Mouse (Mus musculus) intestine, postnatal 0 days (tissue): ENCODE measurements around the gene Phtf2. TPM values are rescaled to one million over a fixed set of nuclear protein-coding genes. Genes with fewer than 3 reads are reported as not detected.

Experiments
- ATAC-seq: fragments of 200-750 bp; cut with Nextera tagmentation; 2 replicates; pipeline ENCODE4 v1.8.0; 2017; ENCODE audit warnings: mild to moderate bottlenecking, moderate TSS enrichment, moderate library complexity
- H3K27ac ChIP-seq: fragments of 300-500 bp; sonication (generic); 2 replicates; pipeline ENCODE4 v1.5.1; 2014; ENCODE audit warnings: mild to moderate bottlenecking, low read depth, low read length, moderate library complexity
- H3K27me3 ChIP-seq: fragments of 300-500 bp; sonication (generic); replicated peaks from 2 replicates; pipeline ENCODE4 v1.6.1; 2014; ENCODE audit warnings: low read length, mixed read lengths; ENCODE audit not compliant: control insufficient read depth, insufficient read depth
- H3K36me3 ChIP-seq: fragments of 300-500 bp; sonication (generic); 2 replicates; pipeline ENCODE4 v1.6.1; 2014; ENCODE audit warnings: mild to moderate bottlenecking, moderate library complexity; ENCODE audit not compliant: control insufficient read depth, insufficient read depth
- H3K4me1 ChIP-seq: fragments of 300-500 bp; sonication (generic); replicated peaks from 2 replicates; pipeline ENCODE4 v1.6.1; 2014; ENCODE audit warnings: antibody characterized with exemption, low read length, mixed read lengths; ENCODE audit not compliant: control insufficient read depth, insufficient read depth
- H3K4me2 ChIP-seq: fragments of 300-500 bp; sonication (generic); replicated peaks from 2 replicates; pipeline ENCODE4 v1.6.1; 2014; ENCODE audit warnings: low read depth, mild to moderate bottlenecking, moderate library complexity
- H3K4me3 ChIP-seq: fragments of 300-500 bp; sonication (generic); 2 replicates; pipeline ENCODE4 v1.5.1; 2014; ENCODE audit warnings: low read depth, low read length
- H3K9ac ChIP-seq: fragments of 300-500 bp; sonication (generic); 2 replicates; pipeline ENCODE4 v1.6.1; 2014; ENCODE audit warnings: mild to moderate bottlenecking, low read depth, low read length
- H3K9me3 ChIP-seq: fragments of 300-500 bp; sonication (generic); 2 replicates; pipeline ENCODE4 v1.6.1; 2016; ENCODE audit warnings: mixed run types; ENCODE audit not compliant: control insufficient read depth
- CTCF ChIP-seq: sonication (generic); IDR thresholded peaks from 2 replicates; pipeline ENCODE4 v1.5.1; 2016; ENCODE audit warnings: low read depth, mild to moderate bottlenecking, control low read depth, antibody characterized with exemption, moderate library complexity
- WGBS: fragments of 180-500 bp; shearing (Covaris S2); extraction: QIAGEN DNeasy Blood & Tissue Kit; methylation state at CpG from one replicate; pipeline ENCODE4 v1.1.7; 2014; 5-methylcytosine and 5-hydroxymethylcytosine counted together
- polyA plus RNA-seq: library from polyadenylated mRNA; unstranded; fragments of >200 nt; fragmentation: Nextera tagmentation; extraction: Ambion mirVana; gene quantifications from 2 replicates; pipeline ENCODE4 v1.2.1, GENCODE M21; 2015

Gene Phtf2
- polyA plus RNA-seq, 1 experiment from 2014 or later = 2.3 TPM

DNA sequence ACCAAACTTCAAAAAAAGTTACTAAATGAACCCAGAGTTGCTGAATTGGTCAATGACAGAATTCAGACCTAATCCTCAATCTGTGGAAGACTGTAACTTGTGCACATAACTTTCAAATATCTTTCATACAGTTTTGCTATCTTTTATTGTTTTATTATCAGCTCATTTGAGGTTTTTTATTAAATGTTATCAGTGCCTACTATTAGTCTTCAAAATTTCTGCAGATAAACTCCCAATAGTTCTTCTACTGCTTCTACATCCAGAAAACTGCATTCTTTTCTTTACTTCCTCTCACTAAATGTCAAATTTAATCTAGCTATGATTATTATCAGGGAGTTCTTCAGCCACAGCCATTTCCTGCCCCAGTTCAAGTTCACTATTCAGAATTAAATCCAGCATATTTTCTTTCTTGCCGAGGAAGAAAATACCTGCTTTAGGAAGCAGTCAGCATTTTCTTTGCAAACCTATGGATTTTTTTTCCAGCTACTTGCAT is 4.9 kb downstream of the Phtf2 start:
- Histone ChIP-seq H3K4me2 (no peak overlapping the region), H3K36me3 (no peaks in the 10 kb centered on the region), H3K4me3 (no peak overlapping the region), H3K27me3 (no peaks in the 10 kb centered on the region), H3K4me1 (no peaks in the 10 kb centered on the region), H3K27ac (no peak overlapping the region), H3K9me3 (no peaks in the 10 kb centered on the region), H3K9ac (no peak overlapping the region)
- TF ChIP-seq CTCF = no peak
- no peak for ATAC-seq
- WGBS = 30% methylated on average over 1 of the region's 1 CpGs

GRCm38 (mm10) chr5:20873146-20873545 is 8.8 kb downstream of the Phtf2 start:
- 75% methylated on average over 1 of the region's 1 CpGs for WGBS
- no peak overlapping the region for H3K4me3 ChIP-seq
- H3K4me2 ChIP-seq = no peak overlapping the region
- ATAC-seq = no peak
- no peak overlapping the region for H3K27ac ChIP-seq
- H3K9ac ChIP-seq = no peak overlapping the region
- no peaks in the 10 kb centered on the region for H3K36me3 ChIP-seq
- H3K9me3 ChIP-seq = no peaks in the 10 kb centered on the region
- no peaks in the 10 kb centered on the region for H3K4me1 ChIP-seq
- no peaks in the 10 kb centered on the region for H3K27me3 ChIP-seq
- no peak for TF ChIP-seq CTCF

DNA sequence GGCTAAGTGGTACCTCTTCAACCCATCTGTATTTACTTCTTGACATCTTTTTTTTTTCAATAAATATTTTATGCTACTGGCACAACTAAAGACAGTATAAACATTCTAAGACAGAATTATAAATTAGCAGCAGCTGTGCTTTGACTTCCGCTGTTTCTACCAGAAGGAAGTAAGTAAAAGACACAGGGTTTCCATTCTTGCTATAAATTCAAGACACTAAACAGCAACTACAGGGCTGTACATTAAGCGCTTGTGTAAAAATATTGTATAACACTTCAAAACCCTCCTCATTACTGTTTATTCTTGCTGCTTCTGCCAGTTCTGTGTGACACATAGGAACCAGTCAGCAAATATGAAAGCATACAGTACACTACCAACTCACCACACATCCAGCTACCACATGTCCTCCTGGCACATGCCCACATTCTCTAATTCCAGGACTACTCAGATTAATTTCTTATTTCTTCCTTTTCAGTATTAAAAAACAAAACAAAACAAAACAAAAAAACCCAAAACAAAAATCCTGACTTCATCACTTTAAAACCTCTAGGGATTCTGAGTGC is 16.6 kb downstream of the Phtf2 start:
- Histone ChIP-seq H3K4me1 (no peaks in the 10 kb centered on the region), H3K4me2 (no peak overlapping the region), H3K4me3 (no peak overlapping the region), H3K27ac (no peak overlapping the region), H3K9ac (no peak overlapping the region), H3K36me3 (no peaks in the 10 kb centered on the region), H3K27me3 (no peaks in the 10 kb centered on the region), H3K9me3 (no peaks in the 10 kb centered on the region)
- 55% methylated on average over 2 of the region's 2 CpGs for whole genome bisulfite sequencing
- no peak for ATAC-seq
- no peak for TF ChIP-seq CTCF

- no peaks in the 10 kb centered on the region for H3K9me3 ChIP-seq
- no peak for ATAC-seq
- H3K36me3 ChIP-seq = no peaks in the 10 kb centered on the region
- H3K4me1 ChIP-seq = no peaks in the 10 kb centered on the region
- H3K9ac ChIP-seq = no peak overlapping the region
- H3K4me3 ChIP-seq = no peak overlapping the region
- no peak overlapping the region for H3K27ac ChIP-seq
- WGBS = 59% methylated on average over 4 of the region's 4 CpGs
- TF ChIP-seq CTCF = no peak
- no peak overlapping the region for H3K4me2 ChIP-seq
- no peaks in the 10 kb centered on the region for H3K27me3 ChIP-seq
These were observed 17.5 kb downstream of the Phtf2 start for GRCm38 (mm10) chr5:20864216-20864969.

GRCm38 (mm10) chr5:20861901-20862300 is 20.0 kb downstream of the Phtf2 start:
- H3K4me3 ChIP-seq = no peak overlapping the region
- H3K9me3 ChIP-seq = no peaks in the 10 kb centered on the region
- no peaks in the 10 kb centered on the region for H3K36me3 ChIP-seq
- WGBS = 94% methylated on average over 2 of the region's 2 CpGs
- no peak for TF ChIP-seq CTCF
- no peak overlapping the region for H3K27ac ChIP-seq
- H3K4me2 ChIP-seq = no peak overlapping the region
- no peak overlapping the region for H3K9ac ChIP-seq
- no peak for ATAC-seq
- H3K4me1 ChIP-seq = no peaks in the 10 kb centered on the region
- no peaks in the 10 kb centered on the region for H3K27me3 ChIP-seq

GRCm38 (mm10) chr5:20860565-20860964 is 21.4 kb downstream of the Phtf2 start:
- no peak overlapping the region for H3K4me2 ChIP-seq
- H3K4me3 ChIP-seq = no peak overlapping the region
- no peaks in the 10 kb centered on the region for H3K4me1 ChIP-seq
- no peaks in the 10 kb centered on the region for H3K36me3 ChIP-seq
- no peak for TF ChIP-seq CTCF
- ATAC-seq = no peak
- H3K9me3 ChIP-seq = no peaks in the 10 kb centered on the region
- H3K9ac ChIP-seq = no peak overlapping the region
- no peak overlapping the region for H3K27ac ChIP-seq
- H3K27me3 ChIP-seq = no peaks in the 10 kb centered on the region
- WGBS = 85% methylated on average over 4 of the region's 4 CpGs
